Comparison of ENCODE assay signal across 15 mouse cellular contexts in genomic region chr5:149344528-149344855, GRCm38 (mm10).
"Had no signal": no experiment of that assay in that cellular context is flagged by ENCODE, and none has a peak within 500 bp of the region (broad histone marks: within the 10 kb centered on the region; RNA-seq: fewer than 3 reads in every experiment).

No protein-coding gene starts in this region.

- H3K9ac ChIP-seq: neural tube, embryonic 13.5 days; neural tube, embryonic 15.5 days; stomach, embryonic 15.5 days had no signal

- H3K9me3 ChIP-seq: neural tube, embryonic 13.5 days; neural tube, embryonic 15.5 days; stomach, embryonic 15.5 days had no signal

- H3K36me3 ChIP-seq: neural tube, embryonic 13.5 days; neural tube, embryonic 15.5 days; stomach, embryonic 15.5 days had no signal

- H3K27me3 ChIP-seq: neural tube, embryonic 13.5 days; neural tube, embryonic 15.5 days; stomach, embryonic 15.5 days had no signal

- DNase-seq: retina, postnatal 1 day; right cerebral cortex, adult 18-20 months; right cerebral cortex, postnatal 14 days; right cerebral cortex, postnatal 25 days; right cerebral cortex, postnatal 4 days; spleen, adult 18-20 months; thymus, adult 2 months; thymus, postnatal 14 days; thymus, postnatal 25 days; thymus, postnatal 36 days; thymus, postnatal 4 days had no signal

- H3K4me2 ChIP-seq: neural tube, embryonic 13.5 days; neural tube, embryonic 15.5 days; stomach, embryonic 15.5 days had no signal

- H3K4me1 ChIP-seq: neural tube, embryonic 15.5 days; stomach, embryonic 15.5 days had no signal

- H3K27ac ChIP-seq: neural tube, embryonic 13.5 days; neural tube, embryonic 15.5 days; stomach, embryonic 15.5 days; stomach, postnatal 0 days had no signal

- H3K4me3 ChIP-seq: neural tube, embryonic 13.5 days; neural tube, embryonic 15.5 days; stomach, embryonic 15.5 days had no signal
